Mouse (Mus musculus) MEL (cell line): ENCODE measurements around the gene Snrnp27. TPM values are rescaled to one million over a fixed set of nuclear protein-coding genes. Genes with fewer than 3 reads are reported as not detected.
A peak's percentile ranks its signal among the peaks of the same experiment; 100 is the strongest.

Source experiments
- DNase-seq: peaks from one replicate; pipeline ENCODE4 v3.0.0; 2011; ENCODE audit warnings: low read depth, low spot score
- H3K27ac ChIP-seq: 2 replicates; pipeline ENCODE4 v1.5.1; 2012; ENCODE audit warnings: low read depth, mild to moderate bottlenecking, control low read depth, low read length, moderate library complexity; ENCODE audit not compliant: control insufficient read depth
- H3K27me3 ChIP-seq, 2 experiments: fragments of 150-350 bp in 1 of 2; sonication (generic) in 1 of 2; 2 replicates each; pipeline ENCODE4 v1.6.1; 2012; ENCODE audit warnings: low read length in 2 of 2, mild to moderate bottlenecking in 2 of 2, improper control_type of control experiment in 1 of 2, moderate library complexity in 1 of 2; ENCODE audit not compliant: insufficient read depth in 2 of 2, control insufficient read depth in 1 of 2
- H3K36me3 ChIP-seq, 2 experiments: 2 replicates each; pipeline ENCODE4 v1.6.1; 2012 to 2014; ENCODE audit warnings: low read length in 2 of 2, improper control_type of control experiment in 1 of 2, inconsistent platforms in 1 of 2, mild to moderate bottlenecking in 1 of 2; ENCODE audit not compliant: insufficient read depth in 2 of 2, control insufficient read depth in 1 of 2
- H3K4me1 ChIP-seq, 2 experiments: fragments of 150-350 bp in 1 of 2; sonication (generic) in 1 of 2; 2 replicates each; pipeline ENCODE4 v1.6.1; 2012; ENCODE audit warnings: low read length in 2 of 2, improper control_type of control experiment in 1 of 2, mild to moderate bottlenecking in 1 of 2; ENCODE audit not compliant: insufficient read depth in 2 of 2, control insufficient read depth in 1 of 2
- H3K4me3 ChIP-seq, 2 experiments: fragments of 150-350 bp in 1 of 2; sonication (generic) in 1 of 2; 2 replicates each; pipeline ENCODE4 v1.5.1; 2012; ENCODE audit warnings: low read depth in 2 of 2, low read length in 2 of 2, mild to moderate bottlenecking in 2 of 2, moderate library complexity in 2 of 2, control low read depth in 1 of 2, improper control_type of control experiment in 1 of 2; ENCODE audit not compliant: control insufficient read depth in 1 of 2, insufficient read depth in 1 of 2
- H3K79me2 ChIP-seq: 2 replicates; pipeline ENCODE4 v1.6.1; 2012; ENCODE audit warnings: mild to moderate bottlenecking, low read length, moderate library complexity; ENCODE audit not compliant: control insufficient read depth, poor library complexity, insufficient read depth
- H3K9ac ChIP-seq: 2 replicates; pipeline ENCODE4 v1.6.1; 2012; ENCODE audit warnings: low read depth, mild to moderate bottlenecking, control low read depth, low read length, moderate library complexity; ENCODE audit not compliant: control insufficient read depth, poor library complexity, severe bottlenecking
- H3K9me3 ChIP-seq: fragments of 150-350 bp; sonication (generic); replicated peaks from 2 replicates; pipeline ENCODE4 v1.6.1; 2012; ENCODE audit warnings: mild to moderate bottlenecking, low read length, improper control_type of control experiment, moderate library complexity; ENCODE audit not compliant: insufficient read depth
- BHLHE40 ChIP-seq: IDR thresholded peaks from 2 replicates; pipeline ENCODE4 v1.6.1; 2012; ENCODE audit warnings: low read depth, mild to moderate bottlenecking, inconsistent platforms, low read length, improper control_type of control experiment, borderline replicate concordance
- CTCF ChIP-seq, 3 experiments: IDR thresholded peaks in 2 of 3; conservative IDR thresholded peaks in 1 of 3; 2 replicates each; pipeline ENCODE4 v1.5.1; 2011 to 2012; ENCODE audit warnings: low read length in 3 of 3, low read depth in 2 of 3, mild to moderate bottlenecking in 2 of 3, improper control_type of control experiment in 1 of 3, inconsistent platforms in 1 of 3, mixed read lengths in 1 of 3, moderate library complexity in 1 of 3; ENCODE audit not compliant: control insufficient read depth in 1 of 3, insufficient read depth in 1 of 3, poor library complexity in 1 of 3, severe bottlenecking in 1 of 3
- E2F4 ChIP-seq: IDR thresholded peaks from 2 replicates; pipeline ENCODE4 v1.6.1; 2011; ENCODE audit warnings: low read depth, low read length, improper control_type of control experiment, borderline replicate concordance
- ELF1 ChIP-seq: IDR thresholded peaks from 2 replicates; pipeline ENCODE4 v1.6.1; 2014; ENCODE audit warnings: low read depth, mild to moderate bottlenecking, inconsistent platforms, low read length, improper control_type of control experiment, moderate library complexity
- EP300 ChIP-seq, 2 experiments: IDR thresholded peaks; 2 replicates each; pipeline ENCODE4 v1.6.1; 2011; ENCODE audit warnings: improper control_type of control experiment in 2 of 2, low read length in 2 of 2, low read depth in 1 of 2, mild to moderate bottlenecking in 1 of 2
- ETS1 ChIP-seq: IDR thresholded peaks from 2 replicates; pipeline ENCODE4 v1.6.1; 2012; ENCODE audit warnings: low read depth, mild to moderate bottlenecking, inconsistent platforms, low read length, improper control_type of control experiment, moderate library complexity
- KAT2A ChIP-seq: conservative IDR thresholded peaks from 2 replicates; pipeline ENCODE4 v1.6.1; 2012; ENCODE audit warnings: low read depth, low read length, improper control_type of control experiment, inconsistent platforms
- MAFK ChIP-seq: IDR thresholded peaks from 2 replicates; pipeline ENCODE4 v1.6.1; 2011; ENCODE audit warnings: low read depth, mild to moderate bottlenecking, low read length, improper control_type of control experiment, borderline replicate concordance
- MAZ ChIP-seq: IDR thresholded peaks from 2 replicates; pipeline ENCODE4 v1.6.1; 2012; ENCODE audit warnings: low read depth, mild to moderate bottlenecking, inconsistent platforms, low read length, improper control_type of control experiment
- MEF2A ChIP-seq: IDR thresholded peaks from 2 replicates; pipeline ENCODE4 v1.6.1; 2014; ENCODE audit warnings: low read depth, mild to moderate bottlenecking, inconsistent platforms, low read length, improper control_type of control experiment; ENCODE audit not compliant: poor library complexity, insufficient replicate concordance, severe bottlenecking; ENCODE audit errors: extremely low read depth
- MXI1 ChIP-seq: IDR thresholded peaks from 2 replicates; pipeline ENCODE4 v1.6.1; 2011; ENCODE audit warnings: mild to moderate bottlenecking, low read depth, low read length, improper control_type of control experiment
- MYB ChIP-seq: IDR thresholded peaks from 2 replicates; pipeline ENCODE4 v1.6.1; 2011; ENCODE audit warnings: mild to moderate bottlenecking, low read depth, low read length, improper control_type of control experiment
- NELFE ChIP-seq: IDR thresholded peaks from 2 replicates; pipeline ENCODE4 v1.6.1; 2011; ENCODE audit warnings: low read depth, low read length, improper control_type of control experiment
- NRF1 ChIP-seq: IDR thresholded peaks from 2 replicates; pipeline ENCODE4 v1.6.1; 2014; ENCODE audit warnings: low read depth, mild to moderate bottlenecking, inconsistent platforms, low read length, improper control_type of control experiment, moderate library complexity; ENCODE audit not compliant: poor library complexity, insufficient read depth, severe bottlenecking
- POLR2AphosphoS2 ChIP-seq: IDR thresholded peaks from 2 replicates; pipeline ENCODE4 v1.6.1; 2011; ENCODE audit warnings: low read length, improper control_type of control experiment
- SIN3A ChIP-seq: IDR thresholded peaks from 2 replicates; pipeline ENCODE4 v1.6.1; 2012; ENCODE audit warnings: low read length, improper control_type of control experiment, inconsistent platforms
- SMC3 ChIP-seq: IDR thresholded peaks from 2 replicates; pipeline ENCODE4 v1.6.1; 2011; ENCODE audit warnings: low read depth, low read length, improper control_type of control experiment
- TAL1 ChIP-seq: IDR thresholded peaks from 2 replicates; pipeline ENCODE4 v1.6.1; 2012; ENCODE audit warnings: mild to moderate bottlenecking, inconsistent platforms, low read length, moderate library complexity, mixed read lengths
- UBTF ChIP-seq: IDR thresholded peaks from 2 replicates; pipeline ENCODE4 v1.6.1; 2012; ENCODE audit warnings: low read depth, mild to moderate bottlenecking, inconsistent platforms, low read length, improper control_type of control experiment, moderate library complexity, borderline replicate concordance; ENCODE audit not compliant: insufficient read depth
- USF1 ChIP-seq: IDR thresholded peaks from 2 replicates; pipeline ENCODE4 v1.6.1; 2014; ENCODE audit warnings: low read depth, mild to moderate bottlenecking, inconsistent platforms, low read length, improper control_type of control experiment, moderate library complexity
- USF2 ChIP-seq, 2 experiments: IDR thresholded peaks; 2 replicates each; pipeline ENCODE4 v1.6.1; 2011 to 2012; ENCODE audit warnings: improper control_type of control experiment in 2 of 2, low read length in 2 of 2, borderline replicate concordance in 1 of 2, inconsistent platforms in 1 of 2, low read depth in 1 of 2, mild to moderate bottlenecking in 1 of 2; ENCODE audit not compliant: insufficient read depth in 1 of 2
- ZC3H11A ChIP-seq: IDR thresholded peaks from 2 replicates; pipeline ENCODE4 v1.6.1; 2012; ENCODE audit warnings: low read depth, mild to moderate bottlenecking, inconsistent platforms, low read length, improper control_type of control experiment
- ZKSCAN1 ChIP-seq: IDR thresholded peaks from 2 replicates; pipeline ENCODE4 v1.6.1; 2012; ENCODE audit warnings: low read depth, mild to moderate bottlenecking, inconsistent platforms, low read length, improper control_type of control experiment, moderate library complexity
- ZMIZ1 ChIP-seq: IDR thresholded peaks from 2 replicates; pipeline ENCODE4 v1.6.1; 2012; ENCODE audit warnings: low read depth, mild to moderate bottlenecking, inconsistent platforms, low read length, improper control_type of control experiment, moderate library complexity
- polyA plus RNA-seq, 2 experiments: library from polyadenylated mRNA; stranded (reverse) in 1 of 2; unstranded in 1 of 2; fragments of >175 nt in 1 of 2; fragments of >200 nt in 1 of 2; gene quantifications; 2 replicates each; pipeline versions ENCODE4 v1.2.1 to v1.2.4; 2012; ENCODE audit warnings: low replicate concordance in 2 of 2, low read depth in 1 of 2; ENCODE audit not compliant: insufficient read length in 2 of 2, insufficient read depth in 1 of 2, missing spikeins in 1 of 2
- total RNA-seq: library from RNA; depleted of rRNA; stranded (reverse); fragments of 300-350 nt; gene quantifications from 2 replicates; pipeline ENCODE4 v1.2.3, GENCODE M21; 2012

Gene Snrnp27
- total and polyA plus RNA-seq, 3 experiments, result 79.3 to 225 (median 106) TPM

DNA sequence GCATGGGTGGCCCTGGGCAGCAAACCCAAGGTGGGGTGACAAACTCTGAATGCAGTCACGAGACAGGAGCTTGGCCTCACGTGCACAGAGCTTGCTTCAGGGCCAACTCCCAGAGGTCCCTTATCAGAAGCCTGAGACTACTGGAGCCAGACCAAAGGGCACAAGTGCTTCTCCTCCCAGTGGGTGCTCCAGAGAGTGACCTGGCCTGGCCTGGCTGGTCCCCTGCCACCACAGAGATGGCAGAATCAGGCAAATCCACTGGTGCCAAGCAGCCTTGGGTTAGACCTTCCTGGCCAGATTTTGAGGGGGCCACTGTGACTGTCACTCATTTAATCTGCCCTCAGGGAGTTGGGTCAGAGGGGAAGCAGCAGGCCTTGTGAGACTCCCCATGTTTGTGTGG lies 47.8 kb downstream of the Snrnp27 start:
- DNase-seq, result no peak
- H3K79me2 ChIP-seq, result no peaks in the 10 kb centered on the region
- H3K36me3 ChIP-seq, result peaks cover 0 to 22% of the 10 kb centered on the region in 2 experiments; a peak in 2 of 4 replicates
- 0 out of 4 replicates have a peak, but pooled peaks cover 0 to 2% of the 10 kb centered on the region in 2 experiments for H3K27me3 ChIP-seq
- H3K4me1 ChIP-seq, result peaks cover 10 to 30% of the 10 kb centered on the region in 2 experiments
- H3K9me3 ChIP-seq, result no peaks in the 10 kb centered on the region
- no peak overlapping the region for H3K9ac ChIP-seq
- no peak overlapping the region for H3K27ac ChIP-seq
- H3K4me3 ChIP-seq, result no peak overlapping the region
- no peak for TF ChIP-seq ZMIZ1
- TF ChIP-seq POLR2AphosphoS2, result no peak
- no peak for TF ChIP-seq ZKSCAN1
- no peak for TF ChIP-seq EP300 (IDR thresholded peaks at IDR 0.05; ENCODE audit: low read depth in 1 of 2, low read length in 2 of 2)
- TF ChIP-seq E2F4, result no peak
- TF ChIP-seq UBTF, result no peak
- no peak for TF ChIP-seq SIN3A
- TF ChIP-seq USF1, result peak; percentile 67; the same call in 1 of the 2 replicates
- TF ChIP-seq MEF2A, result no peak
- TF ChIP-seq USF2 (IDR thresholded peaks at IDR 0.05; ENCODE audit: borderline replicate concordance in 1 of 2, insufficient read depth in 1 of 2, low read depth in 1 of 2, low read length in 2 of 2), result no peak
- no peak for TF ChIP-seq ELF1
- no peak for TF ChIP-seq ZC3H11A
- TF ChIP-seq KAT2A, result no peak
- TF ChIP-seq TAL1, result no peak
- no peak for TF ChIP-seq NRF1
- no peak for TF ChIP-seq SMC3
- peak; percentile 92 for TF ChIP-seq BHLHE40
- TF ChIP-seq ETS1, result no peak

GRCm38 (mm10) chr6:86630141-86630540 lies 54.2 kb downstream of the Snrnp27 start:
- no peak overlapping the region for H3K4me3 ChIP-seq
- H3K27ac ChIP-seq, result no peak overlapping the region
- H3K79me2 ChIP-seq, result no peaks in the 10 kb centered on the region
- DNase-seq, result no peak
- H3K9ac ChIP-seq, result no peak overlapping the region
- no peaks in the 10 kb centered on the region for H3K9me3 ChIP-seq
- H3K36me3 ChIP-seq, result no peaks in the 10 kb centered on the region
- H3K27me3 ChIP-seq, result 0 out of 4 replicates have a peak, but pooled peaks cover 0 to 2% of the 10 kb centered on the region in 2 experiments
- H3K4me1 ChIP-seq, result no peaks in the 10 kb centered on the region
- no peak for TF ChIP-seq ZC3H11A
- no peak for TF ChIP-seq CTCF (IDR thresholded peaks at IDR 0.05 in 2 of 3, conservative IDR thresholded peaks at IDR 0.05 in 1 of 3; ENCODE audit: control insufficient read depth in 1 of 3, insufficient read depth in 1 of 3, low read depth in 2 of 3, low read length in 3 of 3, poor library complexity in 1 of 3, severe bottlenecking in 1 of 3)
- TF ChIP-seq UBTF, result no peak
- no peak for TF ChIP-seq MYB
- TF ChIP-seq USF1, result no peak
- no peak for TF ChIP-seq KAT2A
- no peak for TF ChIP-seq ETS1
- TF ChIP-seq NELFE, result no peak
- no peak for TF ChIP-seq MXI1
- TF ChIP-seq MAFK, result no peak
- TF ChIP-seq BHLHE40, result no peak
- no peak for TF ChIP-seq MAZ
- TF ChIP-seq, all 39 proteins: peak for 0
